Mouse (Mus musculus) lung, embryonic 15.5 days (tissue): ENCODE results near the gene Ldb3. TPM values are rescaled to one million over a fixed set of nuclear protein-coding genes. Genes with fewer than 3 reads are reported as not detected.

Experiments
- ATAC-seq: fragments of 200-750 bp; cut with Nextera tagmentation; 2 replicates; pipeline ENCODE4 v1.8.0; 2017; ENCODE audit warnings: moderate number of reproducible peaks, borderline replicate concordance; ENCODE audit not compliant: low FRiP score, low TSS enrichment; ENCODE audit errors: extremely low read depth
- H3K27ac ChIP-seq: fragments of 300-500 bp; sonication (generic); 2 replicates; pipeline ENCODE4 v1.5.1; 2015; ENCODE audit warnings: moderate library complexity, mild to moderate bottlenecking, inconsistent platforms
- H3K27me3 ChIP-seq: fragments of 300-500 bp; sonication (generic); 2 replicates; pipeline ENCODE4 v1.6.1; 2015; ENCODE audit warnings: inconsistent platforms
- H3K36me3 ChIP-seq: fragments of 300-500 bp; sonication (generic); 2 replicates; pipeline ENCODE4 v1.6.1; 2015; ENCODE audit warnings: inconsistent platforms
- H3K4me1 ChIP-seq: fragments of 300-500 bp; sonication (generic); 2 replicates; pipeline ENCODE4 v1.6.1; 2015; ENCODE audit warnings: inconsistent platforms
- H3K4me2 ChIP-seq: fragments of 300-500 bp; sonication (generic); 2 replicates; pipeline ENCODE4 v1.6.1; 2015; ENCODE audit warnings: inconsistent platforms, mild to moderate bottlenecking, moderate library complexity
- H3K4me3 ChIP-seq: fragments of 300-500 bp; sonication (generic); 2 replicates; pipeline ENCODE4 v1.5.1; 2015; ENCODE audit warnings: mild to moderate bottlenecking, inconsistent platforms
- H3K9ac ChIP-seq: fragments of 300-500 bp; sonication (generic); 2 replicates; pipeline ENCODE4 v1.6.1; 2015; ENCODE audit warnings: inconsistent platforms
- H3K9me3 ChIP-seq: fragments of 300-500 bp; sonication (generic); 2 replicates; pipeline ENCODE4 v1.6.1; 2016; ENCODE audit warnings: inconsistent platforms
- WGBS: fragments of 180-500 bp; shearing (Covaris S2); methylation state at CpG from one replicate; pipeline ENCODE4 v1.1.7; 2015; 5-methylcytosine and 5-hydroxymethylcytosine counted together
- polyA plus RNA-seq: library from polyadenylated mRNA; unstranded; fragments of >200 nt; fragmentation: Nextera tagmentation; extraction: Ambion mirVana; gene quantifications from 2 replicates; pipeline ENCODE4 v1.2.1, GENCODE M21; 2015

The Ldb3 gene
- polyA plus RNA-seq, 1 experiment from 2014 or later, result 9.5 TPM

GRCm38 (mm10) chr14:34569534-34570194 lies 18.8 kb downstream of the Ldb3 start:
- ATAC-seq, result no peak
- no peak overlapping the region for H3K27ac ChIP-seq
- WGBS, result 30% methylated on average over 27 of the region's 27 CpGs
- H3K9me3 ChIP-seq, result no peaks in the 10 kb centered on the region
- H3K4me3 ChIP-seq, result peak overlapping the region; percentile 22
- H3K36me3 ChIP-seq, result no peaks in the 10 kb centered on the region
- H3K4me1 ChIP-seq, result peaks cover 24% of the 10 kb centered on the region; the same call in 1 of the 2 replicates
- no peak overlapping the region for H3K9ac ChIP-seq
- peak overlapping the region; percentile 52 for H3K4me2 ChIP-seq
- no peaks in the 10 kb centered on the region for H3K27me3 ChIP-seq

- H3K27me3 ChIP-seq, result no peaks in the 10 kb centered on the region
- no peaks in the 10 kb centered on the region for H3K9me3 ChIP-seq
- H3K4me3 ChIP-seq, result no peak overlapping the region
- peaks cover 24% of the 10 kb centered on the region; the same call in 1 of the 2 replicates for H3K4me1 ChIP-seq
- H3K36me3 ChIP-seq, result no peaks in the 10 kb centered on the region
- H3K4me2 ChIP-seq, result no peak overlapping the region
- WGBS, result 78% methylated on average over 4 of the region's 4 CpGs
- H3K27ac ChIP-seq, result no peak overlapping the region
- no peak overlapping the region for H3K9ac ChIP-seq
- no peak for ATAC-seq
Measured at GRCm38 (mm10) chr14:34568626-34569025, 19.9 kb downstream of the Ldb3 start.

- ATAC-seq, result no peak
Measured at GRCm38 (mm10) chr14:34567697-34568096, 20.8 kb downstream of the Ldb3 start.

GRCm38 (mm10) chr14:34566530-34566929 lies 22.0 kb downstream of the Ldb3 start:
- peaks cover 24% of the 10 kb centered on the region; the same call in 1 of the 2 replicates for H3K4me1 ChIP-seq
- no peaks in the 10 kb centered on the region for H3K27me3 ChIP-seq
- H3K27ac ChIP-seq, result no peak overlapping the region
- H3K36me3 ChIP-seq, result no peaks in the 10 kb centered on the region
- no peak overlapping the region for H3K4me2 ChIP-seq
- no peak overlapping the region for H3K9ac ChIP-seq
- no peak overlapping the region for H3K4me3 ChIP-seq
- 92% methylated on average over 7 of the region's 7 CpGs for WGBS
- no peak for ATAC-seq
- no peaks in the 10 kb centered on the region for H3K9me3 ChIP-seq

More at GRCm38 (mm10) chr14:34567697-34568096, 20.8 kb downstream of the Ldb3 start:
- H3K9me3 ChIP-seq, result no peaks in the 10 kb centered on the region
- no peaks in the 10 kb centered on the region for H3K36me3 ChIP-seq
- no peak overlapping the region for H3K4me2 ChIP-seq
- no peaks in the 10 kb centered on the region for H3K27me3 ChIP-seq
- H3K9ac ChIP-seq, result no peak overlapping the region
- WGBS, result 49% methylated on average over 5 of the region's 5 CpGs
- H3K27ac ChIP-seq, result no peak overlapping the region
- H3K4me3 ChIP-seq, result no peak overlapping the region
- peaks cover 24% of the 10 kb centered on the region; the same call in 1 of the 2 replicates for H3K4me1 ChIP-seq

- no peak overlapping the region for H3K9ac ChIP-seq
- no peaks in the 10 kb centered on the region for H3K9me3 ChIP-seq
- no peaks in the 10 kb centered on the region for H3K36me3 ChIP-seq
- H3K4me1 ChIP-seq, result peaks cover 24% of the 10 kb centered on the region; the same call in 1 of the 2 replicates
- no peak overlapping the region for H3K4me3 ChIP-seq
- peak overlapping the region; percentile 5; the same call in 1 of the 2 replicates for H3K4me2 ChIP-seq
- H3K27me3 ChIP-seq, result no peaks in the 10 kb centered on the region
- 45% methylated on average over 17 of the region's 17 CpGs for WGBS
- peak overlapping the region; percentile 51; the same call in 1 of the 2 replicates for H3K27ac ChIP-seq
- ATAC-seq, result peak; percentile 76; the same call in 1 of the 2 replicates
Measured at GRCm38 (mm10) chr14:34565711-34566110, 22.8 kb downstream of the Ldb3 start.

GRCm38 (mm10) chr14:34564646-34565045 lies 23.8 kb downstream of the Ldb3 start:
- H3K36me3 ChIP-seq, result no peaks in the 10 kb centered on the region
- H3K4me1 ChIP-seq, result peaks cover 22% of the 10 kb centered on the region; the same call in 1 of the 2 replicates
- ATAC-seq, result no peak
- H3K9ac ChIP-seq, result no peak overlapping the region
- H3K4me3 ChIP-seq, result no peak overlapping the region
- H3K9me3 ChIP-seq, result no peaks in the 10 kb centered on the region
- no peak overlapping the region for H3K4me2 ChIP-seq
- H3K27ac ChIP-seq, result peak overlapping the region; percentile 51
- H3K27me3 ChIP-seq, result no peaks in the 10 kb centered on the region
- WGBS, result 53% methylated on average over 5 of the region's 5 CpGs

- no peaks in the 10 kb centered on the region for H3K36me3 ChIP-seq
Measured at GRCm38 (mm10) chr14:34562393-34562792, 26.1 kb downstream of the Ldb3 start.

GRCm38 (mm10) chr14:34561647-34562046 lies 26.8 kb downstream of the Ldb3 start:
- 83% methylated on average over 8 of the region's 8 CpGs for WGBS
- Histone ChIP-seq H3K4me1 (peaks cover 14% of the 10 kb centered on the region; the same call in 1 of the 2 replicates), H3K27ac (no peak overlapping the region), H3K9ac (no peak overlapping the region), H3K4me3 (no peak overlapping the region), H3K27me3 (no peaks in the 10 kb centered on the region), H3K9me3 (no peaks in the 10 kb centered on the region), H3K36me3 (no peaks in the 10 kb centered on the region), H3K4me2 (no peak overlapping the region)
- ATAC-seq, result no peak

More at GRCm38 (mm10) chr14:34562393-34562792, 26.1 kb downstream of the Ldb3 start:
- no peak for ATAC-seq
- H3K4me3 ChIP-seq, result no peak overlapping the region
- H3K27me3 ChIP-seq, result no peaks in the 10 kb centered on the region
- no peak overlapping the region for H3K4me2 ChIP-seq
- no peak overlapping the region for H3K27ac ChIP-seq
- no peaks in the 10 kb centered on the region for H3K9me3 ChIP-seq
- no peak overlapping the region for H3K9ac ChIP-seq
- peaks cover 14% of the 10 kb centered on the region; the same call in 1 of the 2 replicates for H3K4me1 ChIP-seq
- WGBS, result 21% methylated on average over 2 of the region's 2 CpGs

- Histone ChIP-seq H3K9ac (no peak overlapping the region), H3K9me3 (no peaks in the 10 kb centered on the region), H3K4me1 (no peaks in the 10 kb centered on the region), H3K4me3 (no peak overlapping the region), H3K36me3 (no peaks in the 10 kb centered on the region), H3K27me3 (no peaks in the 10 kb centered on the region), H3K4me2 (no peak overlapping the region), H3K27ac (no peak overlapping the region)
- WGBS, result 80% methylated on average over 9 of the region's 9 CpGs
- no peak for ATAC-seq
Measured at GRCm38 (mm10) chr14:34558947-34559346, 29.5 kb downstream of the Ldb3 start.

GRCm38 (mm10) chr14:34555211-34555610 lies 33.3 kb downstream of the Ldb3 start:
- H3K36me3 ChIP-seq, result no peaks in the 10 kb centered on the region
- peaks cover 8% of the 10 kb centered on the region; the same call in 1 of the 2 replicates for H3K27me3 ChIP-seq
- H3K9me3 ChIP-seq, result no peaks in the 10 kb centered on the region
- H3K4me2 ChIP-seq, result no peak overlapping the region
- H3K9ac ChIP-seq, result no peak overlapping the region
- ATAC-seq, result no peak
- no peak overlapping the region for H3K27ac ChIP-seq
- no peaks in the 10 kb centered on the region for H3K4me1 ChIP-seq
- WGBS, result 68% methylated on average over 13 of the region's 13 CpGs
- H3K4me3 ChIP-seq, result no peak overlapping the region

- H3K27ac ChIP-seq, result no peak overlapping the region
- no peaks in the 10 kb centered on the region for H3K36me3 ChIP-seq
- H3K9me3 ChIP-seq, result no peaks in the 10 kb centered on the region
- H3K4me1 ChIP-seq, result no peaks in the 10 kb centered on the region
- no peak overlapping the region for H3K4me3 ChIP-seq
- WGBS, result 49% methylated on average over 3 of the region's 3 CpGs
- H3K9ac ChIP-seq, result no peak overlapping the region
- peaks cover 14% of the 10 kb centered on the region for H3K27me3 ChIP-seq
- no peak for ATAC-seq
- no peak overlapping the region for H3K4me2 ChIP-seq
Measured at GRCm38 (mm10) chr14:34554047-34554446, 34.4 kb downstream of the Ldb3 start.

- ATAC-seq, result no peak
- Histone ChIP-seq H3K4me3 (no peak overlapping the region), H3K27me3 (peaks cover 14% of the 10 kb centered on the region), H3K9ac (no peak overlapping the region), H3K9me3 (no peaks in the 10 kb centered on the region), H3K4me2 (no peak overlapping the region), H3K36me3 (no peaks in the 10 kb centered on the region), H3K27ac (no peak overlapping the region), H3K4me1 (no peaks in the 10 kb centered on the region)
- 80% methylated on average over 6 of the region's 6 CpGs for WGBS
Measured at GRCm38 (mm10) chr14:34553470-34553869, 35.0 kb downstream of the Ldb3 start.
